Mouse (Mus musculus) forebrain, embryonic 12.5 days (tissue): ENCODE data around the gene Sugct. TPM values are rescaled to one million over a fixed set of nuclear protein-coding genes. Genes with fewer than 3 reads are reported as not detected.

ENCODE experiments used
- ATAC-seq: fragments of 200-750 bp; cut with Nextera tagmentation; 2 replicates; pipeline ENCODE4 v1.8.0; 2017; ENCODE audit warnings: moderate TSS enrichment; ENCODE audit not compliant: low FRiP score
- H3K27ac ChIP-seq: fragments of 300-500 bp; sonication (generic); 2 replicates; pipeline ENCODE4 v1.5.1; 2016; ENCODE audit warnings: mild to moderate bottlenecking
- H3K27me3 ChIP-seq: fragments of 300-500 bp; sonication (generic); 2 replicates; pipeline ENCODE4 v1.6.1; 2016; ENCODE audit warnings: mild to moderate bottlenecking
- H3K36me3 ChIP-seq: fragments of 300-500 bp; sonication (generic); replicated peaks from 2 replicates; pipeline ENCODE4 v1.6.1; 2016; ENCODE audit warnings: mild to moderate bottlenecking
- H3K4me1 ChIP-seq: fragments of 300-500 bp; sonication (generic); 2 replicates; pipeline ENCODE4 v1.6.1; 2016
- H3K4me2 ChIP-seq: fragments of 300-500 bp; sonication (generic); 2 replicates; pipeline ENCODE4 v1.6.1; 2016; ENCODE audit warnings: mild to moderate bottlenecking, moderate library complexity
- H3K4me3 ChIP-seq: fragments of 300-500 bp; sonication (generic); replicated peaks from 2 replicates; pipeline ENCODE4 v1.5.1; 2016; ENCODE audit warnings: mild to moderate bottlenecking
- H3K9ac ChIP-seq: fragments of 300-500 bp; sonication (generic); 2 replicates; pipeline ENCODE4 v1.6.1; 2016; ENCODE audit warnings: mild to moderate bottlenecking
- H3K9me3 ChIP-seq: fragments of 300-500 bp; sonication (generic); 2 replicates; pipeline ENCODE4 v1.6.1; 2016
- WGBS: fragments of 180-500 bp; shearing (Covaris S2); methylation state at CpG from one replicate; pipeline ENCODE4 v1.1.7; 2016; 5-methylcytosine and 5-hydroxymethylcytosine counted together
- polyA plus RNA-seq: library from polyadenylated mRNA; unstranded; fragments of >200 nt; fragmentation: Nextera tagmentation; extraction: Ambion mirVana; gene quantifications from 2 replicates; pipeline ENCODE4 v1.2.1, GENCODE M21; 2016

Sugct gene
- polyA plus RNA-seq, 1 experiment from 2014 or later: 2.4 TPM

DNA sequence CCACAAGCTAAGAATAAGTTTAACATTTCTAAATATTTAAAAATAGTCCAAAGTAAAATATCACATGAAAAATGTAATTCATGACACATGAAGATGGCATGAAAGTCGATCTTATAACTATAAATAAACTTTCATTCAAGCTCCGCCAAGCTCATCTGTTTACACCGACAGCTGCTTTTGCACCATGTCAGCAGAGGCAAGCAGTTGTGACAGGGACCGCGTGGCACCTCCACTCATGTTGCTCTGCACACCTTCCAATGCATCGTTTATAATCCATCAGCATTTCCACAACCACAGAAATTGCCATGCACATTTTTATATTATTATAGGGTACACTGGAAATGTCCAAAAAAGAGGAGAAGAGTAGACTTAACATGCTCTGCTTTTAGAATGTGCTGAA lies 273.5 kb downstream of the Sugct start:
- Histone ChIP-seq H3K27ac (no peak overlapping the region), H3K4me2 (no peak overlapping the region), H3K4me1 (no peaks in the 10 kb centered on the region), H3K9me3 (no peaks in the 10 kb centered on the region), H3K4me3 (no peak overlapping the region), H3K27me3 (no peaks in the 10 kb centered on the region), H3K36me3 (no peaks in the 10 kb centered on the region), H3K9ac (no peak overlapping the region)
- ATAC-seq: no peak
- whole genome bisulfite sequencing: 89% methylated on average over 6 of the region's 6 CpGs

DNA sequence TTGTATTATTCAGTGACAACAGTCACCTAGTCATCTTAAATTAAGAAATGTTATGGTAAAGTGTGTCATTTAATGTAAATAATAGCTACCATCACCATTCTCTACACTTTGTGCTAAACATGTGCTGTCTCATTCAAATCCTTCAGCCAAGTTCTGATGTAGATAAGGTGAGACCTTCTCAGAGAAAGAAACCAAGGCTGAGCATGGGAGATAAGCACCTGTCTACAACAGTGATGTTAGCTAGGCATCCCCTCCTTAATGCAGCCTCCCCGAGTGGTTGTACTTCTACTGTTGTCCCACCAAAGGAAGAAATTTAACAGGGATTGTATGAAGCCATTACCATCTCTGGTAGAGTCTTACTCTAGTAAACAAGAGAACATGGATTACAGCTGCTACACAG lies 274.8 kb downstream of the Sugct start:
- ATAC-seq: no peak
- no peaks in the 10 kb centered on the region for H3K36me3 ChIP-seq
- 95% methylated on average over 1 of the region's 1 CpGs for WGBS
- no peak overlapping the region for H3K4me3 ChIP-seq
- no peak overlapping the region for H3K4me2 ChIP-seq
- no peak overlapping the region for H3K27ac ChIP-seq
- no peak overlapping the region for H3K9ac ChIP-seq
- H3K27me3 ChIP-seq: no peaks in the 10 kb centered on the region
- no peaks in the 10 kb centered on the region for H3K9me3 ChIP-seq
- H3K4me1 ChIP-seq: no peaks in the 10 kb centered on the region

DNA sequence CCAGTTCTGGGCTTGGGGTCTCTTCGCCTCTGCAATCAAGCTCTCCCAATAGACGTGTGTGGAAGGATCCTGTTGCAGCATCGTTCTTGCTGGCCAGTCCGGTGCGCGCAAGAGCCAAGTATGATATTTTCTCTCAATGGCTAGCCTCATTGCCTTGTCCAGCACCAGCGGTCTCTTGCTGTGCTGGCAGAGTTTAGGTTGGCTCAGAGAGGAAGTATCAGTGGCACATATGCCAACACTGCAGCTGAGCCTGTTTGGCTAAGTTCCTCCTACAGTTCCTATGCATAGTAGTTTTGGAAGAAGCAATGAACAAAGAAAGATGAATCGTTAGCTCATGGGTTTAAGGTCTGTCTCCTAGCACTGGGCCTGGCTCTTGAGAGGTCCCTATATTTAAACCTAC lies 352.5 kb downstream of the Sugct start:
- no peaks in the 10 kb centered on the region for H3K9me3 ChIP-seq
- no peak overlapping the region for H3K27ac ChIP-seq
- H3K27me3 ChIP-seq: no peaks in the 10 kb centered on the region
- WGBS: 96% methylated on average over 8 of the region's 8 CpGs
- no peak overlapping the region for H3K4me2 ChIP-seq
- no peaks in the 10 kb centered on the region for H3K36me3 ChIP-seq
- no peaks in the 10 kb centered on the region for H3K4me1 ChIP-seq
- H3K4me3 ChIP-seq: no peak overlapping the region
- ATAC-seq: no peak
- H3K9ac ChIP-seq: no peak overlapping the region

DNA sequence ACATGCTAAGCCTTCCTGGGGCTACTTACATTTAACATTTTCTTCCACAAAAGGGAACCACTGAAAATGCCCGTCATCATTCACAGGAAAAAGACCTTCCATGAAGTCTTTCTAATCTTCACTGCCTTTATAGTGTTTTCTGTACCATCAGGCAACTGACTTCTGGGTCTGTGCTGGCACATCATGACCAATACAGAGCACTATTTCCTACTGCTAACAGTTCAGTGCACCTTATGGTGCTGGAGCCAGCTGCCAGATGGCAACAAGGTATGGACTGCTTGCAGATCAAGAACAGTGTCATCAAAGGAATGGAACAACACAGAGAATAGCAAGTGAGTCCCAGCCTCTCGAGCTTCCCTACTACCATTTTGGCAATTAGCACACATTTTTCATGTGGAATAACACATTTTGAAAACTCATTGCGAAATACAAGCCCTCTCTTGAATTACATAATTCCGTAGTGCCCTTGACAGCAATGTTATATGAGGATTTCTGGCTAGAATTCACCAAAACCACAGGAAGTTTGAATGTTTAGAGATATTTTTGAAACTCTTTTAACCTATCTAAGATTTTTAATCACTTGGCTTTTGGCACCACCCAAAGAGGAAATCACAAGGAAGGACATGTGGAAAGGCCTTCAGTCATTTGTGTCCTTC lies 359.3 kb downstream of the Sugct start:
- H3K4me3 ChIP-seq: no peak overlapping the region
- H3K27me3 ChIP-seq: no peaks in the 10 kb centered on the region
- no peak for ATAC-seq
- H3K4me1 ChIP-seq: no peaks in the 10 kb centered on the region
- no peak overlapping the region for H3K27ac ChIP-seq
- no peak overlapping the region for H3K4me2 ChIP-seq
- H3K36me3 ChIP-seq: no peaks in the 10 kb centered on the region
- no peaks in the 10 kb centered on the region for H3K9me3 ChIP-seq
- WGBS: 85% methylated on average over 4 of the region's 4 CpGs
- no peak overlapping the region for H3K9ac ChIP-seq

DNA sequence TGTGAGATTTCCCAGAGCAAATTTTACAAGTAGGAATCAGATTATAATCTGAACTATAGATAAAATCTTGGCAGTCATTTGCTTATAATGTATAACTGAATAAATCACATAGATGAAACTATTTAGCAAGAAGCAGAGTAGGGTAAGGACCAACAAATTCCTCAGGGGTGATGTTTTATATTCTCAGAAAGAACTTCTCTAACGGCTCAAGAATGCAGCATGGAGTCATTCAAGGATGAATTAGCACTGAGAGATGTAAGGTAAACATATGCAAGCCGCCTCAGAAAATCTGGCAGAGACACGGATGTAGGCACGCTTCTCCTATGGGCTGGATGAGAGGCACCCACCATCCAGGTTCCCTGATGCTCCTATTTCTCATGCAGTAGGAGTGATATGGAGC lies 368.5 kb downstream of the Sugct start:
- H3K36me3 ChIP-seq: no peaks in the 10 kb centered on the region
- ATAC-seq: no peak
- H3K9me3 ChIP-seq: no peaks in the 10 kb centered on the region
- H3K4me3 ChIP-seq: no peak overlapping the region
- no peaks in the 10 kb centered on the region for H3K4me1 ChIP-seq
- 87% methylated on average over 4 of the region's 4 CpGs for WGBS
- H3K9ac ChIP-seq: no peak overlapping the region
- H3K4me2 ChIP-seq: no peak overlapping the region
- H3K27me3 ChIP-seq: no peaks in the 10 kb centered on the region
- no peak overlapping the region for H3K27ac ChIP-seq

DNA sequence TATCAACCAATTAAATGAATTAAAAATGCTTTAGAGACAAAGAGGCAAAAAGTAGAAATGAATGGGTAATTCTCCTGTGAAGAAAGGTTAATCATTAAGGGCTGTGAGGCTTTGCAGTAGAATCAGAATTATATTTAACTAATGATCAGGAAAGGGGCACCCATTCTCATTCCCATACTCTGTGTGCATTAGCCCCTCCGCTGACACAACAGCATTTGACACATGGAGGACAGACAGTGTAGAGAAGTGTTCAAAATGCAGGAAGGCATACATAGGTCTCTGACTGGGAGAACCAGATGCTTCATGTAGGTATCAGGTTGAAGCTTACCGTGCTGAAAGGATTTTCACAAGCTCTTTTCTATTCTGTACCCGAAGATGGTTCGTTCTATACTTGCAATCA lies 393.8 kb downstream of the Sugct start:
- no peaks in the 10 kb centered on the region for H3K27me3 ChIP-seq
- WGBS: 62% methylated on average over 4 of the region's 4 CpGs
- H3K9ac ChIP-seq: no peak overlapping the region
- H3K4me2 ChIP-seq: no peak overlapping the region
- H3K9me3 ChIP-seq: no peaks in the 10 kb centered on the region
- H3K36me3 ChIP-seq: no peaks in the 10 kb centered on the region
- no peak overlapping the region for H3K27ac ChIP-seq
- peak; percentile 63; the same call in 1 of the 2 replicates for ATAC-seq
- no peak overlapping the region for H3K4me3 ChIP-seq
- H3K4me1 ChIP-seq: peaks cover 3% of the 10 kb centered on the region; the same call in 1 of the 2 replicates

DNA sequence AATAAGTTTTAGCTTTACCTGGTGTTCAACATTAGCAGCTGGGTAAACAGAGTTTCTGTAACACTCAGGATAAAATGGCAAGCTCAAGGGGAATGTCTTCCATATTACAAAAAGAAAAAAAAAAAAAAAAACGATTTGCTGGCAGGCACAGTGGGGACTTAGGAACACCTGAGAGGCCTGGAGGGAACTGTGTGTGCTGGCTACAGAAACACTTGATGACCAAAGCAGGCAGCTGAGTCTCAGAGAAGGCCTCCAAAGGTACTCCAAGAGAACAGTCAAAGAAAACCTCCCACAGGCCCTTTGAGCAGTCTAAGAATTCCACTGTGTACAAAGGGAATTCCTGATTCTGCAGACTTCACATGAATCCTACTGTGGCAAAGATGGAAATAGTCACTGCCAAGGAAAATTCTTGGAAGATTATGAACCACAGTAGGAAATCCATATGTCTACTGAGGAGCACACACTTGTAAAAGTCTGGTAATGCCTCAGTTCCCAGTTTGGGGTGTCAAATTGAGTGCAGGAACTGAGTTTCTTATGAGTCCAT lies 397.8 kb downstream of the Sugct start:
- ATAC-seq: no peak

DNA sequence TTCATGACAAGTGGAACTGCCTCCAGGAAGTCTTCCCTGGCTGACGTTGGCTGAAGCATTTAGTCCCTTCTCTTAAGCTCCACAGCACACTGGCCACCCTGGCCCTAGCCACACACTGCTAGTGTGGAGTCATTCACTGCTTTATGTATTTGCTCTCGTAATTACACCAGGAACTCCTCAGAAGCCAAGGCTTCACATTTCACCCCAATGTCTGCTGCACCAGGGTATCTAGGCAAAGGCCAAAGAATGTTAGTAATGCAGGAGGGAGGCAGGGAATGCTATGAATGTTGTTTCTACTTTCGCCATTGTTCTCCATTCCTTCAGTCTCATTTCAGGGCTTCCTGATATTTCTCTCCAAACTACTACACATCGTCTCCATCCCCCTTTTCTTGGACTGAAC lies 398.4 kb downstream of the Sugct start:
- no peak overlapping the region for H3K4me3 ChIP-seq
- peaks cover 3% of the 10 kb centered on the region; the same call in 1 of the 2 replicates for H3K4me1 ChIP-seq
- H3K27me3 ChIP-seq: no peaks in the 10 kb centered on the region
- H3K9me3 ChIP-seq: no peaks in the 10 kb centered on the region
- H3K27ac ChIP-seq: no peak overlapping the region
- 39% methylated on average over 4 of the region's 4 CpGs for WGBS
- H3K36me3 ChIP-seq: no peaks in the 10 kb centered on the region
- ATAC-seq: no peak
- no peak overlapping the region for H3K4me2 ChIP-seq
- no peak overlapping the region for H3K9ac ChIP-seq

More for the DNA sequence above, 397.8 kb downstream of the Sugct start:
- Histone ChIP-seq H3K9ac (no peak overlapping the region), H3K4me3 (no peak overlapping the region), H3K27ac (no peak overlapping the region), H3K27me3 (no peaks in the 10 kb centered on the region), H3K4me1 (peaks cover 3% of the 10 kb centered on the region; the same call in 1 of the 2 replicates), H3K4me2 (no peak overlapping the region), H3K9me3 (no peaks in the 10 kb centered on the region), H3K36me3 (no peaks in the 10 kb centered on the region)
- 70% methylated on average over 1 of the region's 1 CpGs for WGBS

DNA sequence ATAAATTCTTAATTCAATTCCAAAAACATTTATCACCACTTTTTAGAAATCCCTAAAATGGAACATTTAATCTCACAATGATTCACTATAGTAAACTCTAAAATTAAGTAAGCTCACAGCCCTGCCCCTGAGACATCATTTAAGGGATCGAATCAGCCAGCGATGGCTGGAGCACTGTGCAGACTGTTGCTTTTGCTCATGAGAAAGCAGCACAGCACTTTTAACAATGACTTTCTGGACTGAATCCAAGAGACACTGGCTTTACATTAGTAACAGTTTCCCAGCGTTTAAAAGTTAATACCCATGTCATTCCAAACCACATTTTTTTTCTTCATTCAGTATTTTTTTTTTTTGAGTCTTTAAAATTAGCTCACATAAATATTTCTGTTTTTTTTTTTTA lies 398.9 kb downstream of the Sugct start:
- no peak for ATAC-seq
- Histone ChIP-seq H3K9me3 (no peaks in the 10 kb centered on the region), H3K27ac (no peak overlapping the region), H3K27me3 (no peaks in the 10 kb centered on the region), H3K9ac (no peak overlapping the region), H3K4me3 (no peak overlapping the region), H3K36me3 (no peaks in the 10 kb centered on the region), H3K4me2 (no peak overlapping the region), H3K4me1 (0 out of 2 replicates have a peak, but pooled peaks cover 3% of the 10 kb centered on the region)
- whole genome bisulfite sequencing: 72% methylated on average over 3 of the region's 3 CpGs

DNA sequence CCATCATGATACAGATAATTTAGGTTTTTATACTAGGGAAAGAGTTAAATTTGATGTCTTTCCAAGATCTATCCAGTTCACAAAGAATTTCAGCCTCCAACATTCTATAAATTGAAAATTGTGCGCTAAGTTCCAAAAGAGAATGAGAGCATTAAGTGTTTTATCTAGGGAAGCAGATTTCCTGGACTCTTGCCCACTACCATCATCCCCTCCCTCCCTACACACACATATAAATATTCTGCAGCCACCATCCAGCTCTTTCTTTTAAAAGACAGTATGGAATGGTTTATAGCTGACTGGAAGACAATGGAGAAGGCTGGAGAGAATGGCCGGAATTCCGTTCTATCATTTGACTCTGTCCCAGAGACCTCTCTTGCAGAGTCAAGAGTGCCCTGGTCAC lies 404.3 kb downstream of the Sugct start:
- Histone ChIP-seq H3K4me1 (no peaks in the 10 kb centered on the region), H3K4me2 (no peak overlapping the region), H3K36me3 (no peaks in the 10 kb centered on the region), H3K27me3 (no peaks in the 10 kb centered on the region), H3K27ac (no peak overlapping the region), H3K9me3 (no peaks in the 10 kb centered on the region), H3K9ac (no peak overlapping the region), H3K4me3 (no peak overlapping the region)
- ATAC-seq: no peak
- 82% methylated on average over 3 of the region's 3 CpGs for WGBS

DNA sequence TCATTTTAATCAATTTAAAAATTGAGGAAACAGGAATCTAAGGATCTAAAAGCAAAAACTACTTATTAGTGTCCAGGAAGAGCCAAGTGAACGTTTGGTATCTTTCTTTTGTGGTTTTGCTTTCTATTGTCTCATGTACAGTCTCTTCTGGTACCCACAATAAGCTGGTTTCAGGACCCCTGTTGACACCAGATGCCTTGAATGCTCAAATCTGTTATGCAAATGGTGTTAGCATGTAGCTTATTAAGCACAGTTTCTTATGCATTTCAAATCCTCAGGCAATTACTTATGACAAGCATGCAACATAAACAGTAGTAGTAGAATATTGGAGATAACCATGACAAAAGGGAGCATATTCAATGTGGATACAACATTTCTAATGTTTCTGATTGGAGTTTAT lies 407.0 kb downstream of the Sugct start:
- Histone ChIP-seq H3K4me2 (no peak overlapping the region), H3K27me3 (no peaks in the 10 kb centered on the region), H3K4me3 (no peak overlapping the region), H3K4me1 (no peaks in the 10 kb centered on the region), H3K9me3 (no peaks in the 10 kb centered on the region), H3K9ac (no peak overlapping the region), H3K27ac (no peak overlapping the region), H3K36me3 (no peaks in the 10 kb centered on the region)
- WGBS: 30% methylated on average over 1 of the region's 1 CpGs
- ATAC-seq: no peak

DNA sequence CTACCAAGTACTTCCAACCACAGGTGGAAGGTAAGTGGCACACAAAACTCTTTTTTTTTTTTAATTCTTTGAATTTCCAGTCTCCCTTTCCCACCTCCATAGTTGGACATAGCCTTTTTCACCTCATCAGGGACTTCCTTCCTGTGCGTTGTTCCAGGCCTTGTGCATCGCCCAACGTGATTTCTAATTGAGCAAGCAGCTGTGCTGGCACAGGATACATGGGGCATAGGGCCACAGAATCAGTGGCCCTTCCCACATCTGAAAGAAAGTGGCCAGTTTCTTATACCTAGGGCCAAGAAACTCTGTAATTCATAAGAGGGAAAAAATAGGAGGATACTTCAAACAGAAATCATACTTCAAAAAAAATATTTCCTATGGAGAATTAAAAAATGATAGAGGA lies 449.4 kb downstream of the Sugct start:
- no peak overlapping the region for H3K4me3 ChIP-seq
- no peak overlapping the region for H3K4me2 ChIP-seq
- H3K27ac ChIP-seq: no peak overlapping the region
- no peak for ATAC-seq
- no peaks in the 10 kb centered on the region for H3K36me3 ChIP-seq
- no peaks in the 10 kb centered on the region for H3K9me3 ChIP-seq
- H3K4me1 ChIP-seq: no peaks in the 10 kb centered on the region
- 93% methylated on average over 3 of the region's 3 CpGs for WGBS
- no peaks in the 10 kb centered on the region for H3K27me3 ChIP-seq
- no peak overlapping the region for H3K9ac ChIP-seq

DNA sequence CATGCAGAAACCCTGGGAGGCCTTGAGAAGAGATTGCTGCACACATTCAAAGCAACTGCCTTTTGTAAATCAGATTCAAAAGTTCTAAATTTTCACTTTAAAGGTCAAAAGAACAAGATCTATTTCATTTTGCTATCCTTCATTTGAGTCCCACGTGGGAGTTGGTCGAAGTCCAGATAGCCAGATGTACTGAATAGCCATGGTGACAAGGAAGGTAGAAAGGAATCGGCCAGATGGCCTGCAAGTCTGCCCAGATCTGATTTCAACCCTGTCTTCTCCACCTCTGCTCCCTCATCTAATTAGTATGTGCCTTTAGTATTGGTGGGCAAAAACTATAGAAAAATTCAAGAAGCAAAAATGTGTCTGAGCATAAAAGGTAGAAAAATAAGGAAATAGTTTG lies 478.8 kb downstream of the Sugct start:
- Histone ChIP-seq H3K4me2 (no peak overlapping the region), H3K36me3 (no peaks in the 10 kb centered on the region), H3K4me3 (no peak overlapping the region), H3K27ac (no peak overlapping the region), H3K4me1 (no peaks in the 10 kb centered on the region), H3K27me3 (no peaks in the 10 kb centered on the region), H3K9ac (no peak overlapping the region), H3K9me3 (no peaks in the 10 kb centered on the region)
- WGBS: 67% methylated on average over 3 of the region's 3 CpGs
- no peak for ATAC-seq
